Mouse (Mus musculus): ENCODE results near the gene 2700049A03Rik.

DNA sequence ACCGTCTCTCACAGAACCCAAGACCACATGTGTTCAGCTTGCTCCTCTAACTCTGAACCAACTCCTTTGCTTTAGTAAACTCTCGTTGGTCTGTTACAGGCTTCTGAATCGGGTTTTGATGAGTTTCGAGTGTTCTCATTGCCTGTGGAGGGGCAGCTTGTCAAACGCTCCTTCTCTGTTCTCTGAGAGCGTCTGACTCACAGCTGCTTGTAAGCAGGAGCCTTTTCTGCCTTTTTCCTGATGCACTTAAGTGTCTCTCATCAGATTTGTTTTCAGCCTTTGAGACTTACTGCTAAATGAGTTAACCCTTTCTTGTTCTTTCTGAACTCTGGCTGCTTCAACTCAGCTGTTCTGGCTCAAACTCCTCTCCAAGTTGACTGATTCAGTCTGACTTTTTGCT is 21.3 kb downstream of the 2700049A03Rik start:
- no peak for TF ChIP-seq CTCF (conservative IDR thresholded peaks at IDR 0.05; ENCODE audit: insufficient read depth, insufficient read length, low read depth, low read length)
- no peak for TF ChIP-seq POLR2A (IDR thresholded peaks at IDR 0.05; ENCODE audit: low read depth, low read length)

All from kidney, adult 2 months (tissue).